Mouse (Mus musculus): ENCODE measurements around the gene Cep78.
A peak's percentile ranks its signal among the peaks of the same experiment; 100 is the strongest.

Cep78 gene

DNA sequence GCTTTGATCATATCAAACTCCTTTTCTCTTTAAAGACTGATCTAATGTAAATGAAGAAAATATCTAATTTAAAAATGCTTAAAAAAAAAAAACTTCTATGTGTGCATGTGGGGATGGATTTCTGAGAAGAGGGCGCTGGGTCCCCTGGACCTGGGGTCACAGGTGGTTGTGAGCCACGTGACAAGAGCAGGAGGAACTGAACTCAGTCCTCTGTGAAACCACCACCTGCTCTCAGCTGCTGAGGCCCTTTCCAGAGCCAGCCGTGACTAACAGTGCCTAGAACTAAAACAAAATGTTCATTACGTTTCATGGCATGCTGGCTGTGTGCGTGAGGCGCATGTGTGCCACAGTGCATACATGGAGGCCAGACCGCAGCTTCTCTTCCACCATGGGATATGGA is 20.3 kb downstream of the Cep78 start:
- DNase-seq: no peak

DNA sequence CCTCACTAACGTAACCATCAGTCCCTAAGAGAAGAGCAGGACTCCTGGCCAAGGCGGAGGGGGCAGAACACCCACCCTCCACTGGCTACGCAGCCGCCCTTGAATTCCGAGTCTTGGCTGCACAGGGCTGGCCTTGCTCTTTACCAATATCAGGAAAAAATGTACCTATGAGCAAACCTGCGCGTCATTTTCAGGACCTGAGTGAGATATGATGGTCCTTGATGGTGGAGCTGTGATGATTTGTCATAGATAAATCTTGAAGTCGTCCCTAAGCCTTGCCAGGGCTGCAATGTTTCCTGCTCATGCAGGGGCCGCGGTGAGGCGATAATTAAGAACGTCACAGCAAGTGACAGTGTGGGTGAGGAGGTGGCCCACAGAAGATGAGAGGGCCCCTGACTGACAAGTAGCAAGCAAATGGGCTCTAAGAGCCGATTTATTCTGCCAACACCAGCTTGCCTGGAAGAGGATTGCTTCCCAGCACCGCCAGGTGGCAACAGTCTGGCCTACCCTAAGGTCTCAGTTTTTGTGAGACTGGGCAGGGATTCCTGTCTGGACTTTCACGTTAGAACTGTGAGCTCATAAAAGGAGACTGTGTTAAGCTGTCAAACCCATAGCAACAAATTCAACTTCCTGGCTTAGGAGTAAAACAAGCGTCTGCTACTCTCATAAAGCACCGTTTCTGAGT is 21.6 kb downstream of the Cep78 start:
- no peak for DNase-seq

DNA sequence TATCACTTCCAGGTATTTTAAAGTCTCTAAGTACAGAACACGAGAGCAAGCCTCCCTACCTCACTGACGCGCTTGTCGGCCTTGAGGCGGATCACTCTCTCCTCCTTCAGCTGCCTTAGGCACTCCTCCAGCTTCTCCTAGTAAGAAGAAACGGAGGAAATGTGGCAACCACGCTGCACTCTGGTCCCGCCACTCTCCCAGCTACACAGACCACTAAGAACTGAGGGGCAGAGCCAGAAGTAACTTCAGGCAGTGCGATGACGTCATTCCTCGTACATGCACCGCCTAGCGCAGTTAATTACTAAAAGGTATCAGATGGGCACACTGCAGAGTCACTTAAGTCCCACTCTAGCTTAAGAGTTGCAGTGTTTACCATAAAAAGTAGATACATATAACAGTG is 22.5 kb downstream of the Cep78 start:
- no peak for DNase-seq

DNA sequence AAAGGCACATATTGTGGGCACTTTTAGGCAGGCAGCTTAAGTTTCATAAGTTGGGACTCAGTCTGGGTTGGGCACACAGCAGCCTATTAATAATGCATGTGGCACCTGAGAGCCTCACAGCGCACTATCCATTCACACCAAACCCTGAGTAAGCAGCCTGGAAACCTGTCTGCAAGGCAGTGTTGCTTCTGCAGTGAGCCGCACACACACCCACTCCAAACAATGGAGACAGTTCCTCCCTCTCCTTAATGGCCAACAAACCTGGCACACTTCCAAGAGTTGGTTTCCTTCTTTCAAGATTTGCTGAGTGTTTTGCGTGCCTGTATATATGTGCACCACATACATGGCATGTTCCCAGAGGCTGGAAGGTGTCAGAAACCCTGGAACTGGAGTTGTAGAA is 34.6 kb downstream of the Cep78 start:
- DNase-seq: no peak

DNA sequence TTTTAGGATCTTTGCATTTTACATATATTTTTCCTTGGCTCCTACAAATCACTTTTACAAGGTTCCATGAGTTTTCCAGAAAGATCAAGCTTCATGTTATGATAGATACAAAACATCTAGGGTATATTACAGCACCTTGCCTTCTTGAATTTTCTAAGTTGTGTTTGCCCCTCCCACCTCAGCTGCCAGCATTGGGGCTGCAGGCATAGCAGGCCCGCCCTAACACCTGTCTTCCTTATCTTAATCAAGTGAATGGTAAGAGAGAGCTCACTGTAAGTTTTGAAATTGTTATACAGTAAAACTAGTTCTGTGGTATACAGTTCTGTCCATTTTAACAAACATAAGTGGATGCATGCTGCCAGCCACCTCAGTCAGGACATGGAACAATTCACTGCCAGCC is 35.9 kb downstream of the Cep78 start:
- no peak for DNase-seq

DNA sequence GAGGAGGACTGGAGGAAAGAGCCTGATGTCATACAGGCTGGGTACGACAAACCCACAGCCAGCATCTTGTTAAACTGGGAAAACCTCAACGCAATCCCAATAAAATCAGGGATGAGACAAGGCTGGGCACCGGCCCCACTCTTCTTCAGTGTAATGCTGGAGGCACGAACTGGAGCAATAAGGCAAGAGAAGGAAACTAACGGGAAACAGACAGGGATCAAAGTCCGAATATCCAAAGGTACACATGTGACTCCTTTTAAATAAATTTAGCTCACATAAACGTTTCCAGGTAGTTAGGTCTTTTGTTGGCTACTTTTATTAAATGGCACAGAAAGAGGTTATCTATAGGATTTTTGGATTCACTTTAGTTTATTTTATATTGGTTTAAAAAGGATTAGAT is 36.4 kb downstream of the Cep78 start:
- no peak for DNase-seq

DNA sequence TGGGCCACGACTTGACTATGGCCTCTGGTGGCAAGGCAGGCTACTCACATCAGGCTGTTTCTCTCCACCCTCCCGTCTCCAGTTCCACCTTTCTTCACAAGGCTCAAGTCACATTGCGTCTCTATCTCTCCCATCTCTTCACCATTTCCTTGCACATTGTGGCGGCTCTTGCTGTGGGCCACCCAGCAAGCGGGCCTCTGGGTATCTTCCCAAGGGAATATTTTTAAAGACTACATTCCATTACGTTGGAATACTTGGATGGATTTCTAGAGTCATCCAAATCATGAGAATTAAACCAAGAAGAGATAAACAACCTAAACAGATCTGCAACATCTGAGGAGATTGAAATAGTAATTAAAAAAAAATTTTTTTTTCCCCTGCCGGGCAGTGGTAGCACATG is 37.6 kb downstream of the Cep78 start, which contains the start of gene Psat1:
Gene Psat1 (minus strand): TSS at position 101 of the 400 bp plus-strand sequence.
- DNase-seq: no peak

DNA sequence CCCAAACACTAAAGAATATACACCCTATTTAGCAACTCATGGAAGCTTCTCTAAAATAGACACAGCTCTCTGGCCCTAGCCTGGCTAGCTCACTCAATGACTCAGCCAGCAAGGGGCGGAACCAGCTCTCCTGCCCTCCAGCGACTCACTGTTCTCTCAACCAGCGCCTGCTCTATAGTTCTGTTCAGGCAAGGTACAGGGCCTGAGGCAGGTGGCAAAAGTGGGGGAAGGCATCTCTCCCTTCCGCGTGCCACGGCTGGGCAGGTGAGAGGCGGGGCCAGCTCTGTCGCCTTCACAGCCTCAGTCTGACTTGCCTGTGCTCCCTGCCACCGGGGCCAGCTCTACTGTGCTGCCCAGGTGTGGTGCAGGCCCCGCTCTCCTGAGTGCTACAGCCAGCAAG is 38.1 kb downstream of the Cep78 start:
- no peak for DNase-seq

DNA sequence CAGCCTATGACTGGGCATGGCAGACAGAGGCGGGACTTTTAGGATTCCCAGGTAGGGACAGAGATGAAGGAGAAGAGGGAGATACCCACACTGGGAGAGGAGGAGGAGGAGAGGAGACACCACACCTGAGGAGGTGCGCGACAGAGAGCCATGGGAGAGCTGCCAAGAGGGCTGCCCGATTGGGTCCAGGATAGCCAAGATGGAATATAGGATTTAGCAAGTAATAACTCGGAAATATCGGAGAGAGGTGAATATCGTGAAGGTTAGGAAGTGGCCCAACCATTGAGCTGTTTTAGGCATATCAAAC is 41.7 kb downstream of the Cep78 start:
- no peak for DNase-seq

DNA sequence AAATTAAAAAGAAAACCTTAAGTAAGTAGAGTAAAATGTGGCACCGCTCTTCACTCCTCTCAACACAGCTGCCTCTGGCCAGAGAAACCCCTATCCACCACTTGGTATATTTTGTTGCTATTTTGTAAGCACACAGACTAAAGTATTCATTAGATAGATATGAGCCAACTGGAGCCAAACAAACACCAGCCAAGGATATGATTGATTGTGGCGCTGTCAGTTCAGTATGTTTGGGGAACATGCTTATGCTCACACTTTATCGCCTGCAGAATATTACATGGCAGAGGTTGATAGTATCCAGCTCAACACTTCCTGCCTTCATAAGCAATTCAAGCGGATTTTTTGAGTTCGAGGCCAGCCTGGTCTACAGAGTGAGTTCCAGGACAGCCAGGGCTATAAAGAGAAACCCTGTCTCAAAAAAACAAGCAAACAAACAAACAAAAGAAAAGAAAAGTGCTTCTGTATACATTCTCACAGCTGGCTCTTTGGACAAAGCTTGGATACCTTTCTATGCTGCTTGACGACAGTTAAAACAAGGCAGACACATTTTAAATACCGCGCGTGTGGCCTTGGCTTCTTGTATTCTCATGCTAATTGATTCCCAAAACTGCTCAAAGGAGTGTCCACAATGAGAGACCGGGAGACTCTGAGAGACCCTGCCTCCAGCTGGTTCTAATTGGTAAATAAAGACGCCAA is 42.2 kb downstream of the Cep78 start:
- no peak for DNase-seq

DNA sequence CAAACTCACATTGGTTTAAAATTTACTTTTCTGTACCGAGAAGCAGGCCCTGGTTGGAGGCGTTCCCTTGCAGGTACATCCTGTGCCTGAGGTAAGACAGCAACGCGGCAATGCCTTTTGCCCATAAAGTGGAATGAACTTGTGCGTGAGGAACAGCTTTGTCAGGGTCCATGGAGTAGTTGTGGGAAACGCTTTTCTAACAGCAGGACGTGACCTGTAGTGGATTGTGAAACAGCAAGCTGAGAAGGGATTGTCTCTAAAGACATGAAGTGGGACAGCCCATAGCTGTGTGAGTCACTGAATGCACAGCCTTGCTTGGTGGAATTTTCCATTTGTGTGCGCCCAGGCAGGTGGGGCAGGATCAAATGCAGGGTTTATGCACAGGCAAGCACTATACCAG is 43.4 kb downstream of the Cep78 start:
- no peak for DNase-seq

DNA sequence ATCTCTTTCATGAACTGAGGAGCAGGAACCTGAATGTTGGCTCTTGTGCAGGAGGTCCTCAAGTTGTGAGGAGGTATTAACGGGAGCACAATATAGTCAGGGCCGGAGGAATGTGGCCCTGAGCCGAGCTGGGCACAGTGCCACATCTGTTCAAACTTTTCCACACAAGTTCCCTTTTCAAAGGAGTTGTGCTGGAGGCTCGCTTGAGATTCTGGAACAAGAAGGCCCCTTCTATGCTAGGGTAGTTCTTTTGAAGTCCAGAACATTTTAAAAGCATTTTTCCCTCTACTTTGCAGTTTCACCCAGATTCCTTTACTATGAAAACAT is 59.1 kb downstream of the Cep78 start:
- no peak for DNase-seq

DNA sequence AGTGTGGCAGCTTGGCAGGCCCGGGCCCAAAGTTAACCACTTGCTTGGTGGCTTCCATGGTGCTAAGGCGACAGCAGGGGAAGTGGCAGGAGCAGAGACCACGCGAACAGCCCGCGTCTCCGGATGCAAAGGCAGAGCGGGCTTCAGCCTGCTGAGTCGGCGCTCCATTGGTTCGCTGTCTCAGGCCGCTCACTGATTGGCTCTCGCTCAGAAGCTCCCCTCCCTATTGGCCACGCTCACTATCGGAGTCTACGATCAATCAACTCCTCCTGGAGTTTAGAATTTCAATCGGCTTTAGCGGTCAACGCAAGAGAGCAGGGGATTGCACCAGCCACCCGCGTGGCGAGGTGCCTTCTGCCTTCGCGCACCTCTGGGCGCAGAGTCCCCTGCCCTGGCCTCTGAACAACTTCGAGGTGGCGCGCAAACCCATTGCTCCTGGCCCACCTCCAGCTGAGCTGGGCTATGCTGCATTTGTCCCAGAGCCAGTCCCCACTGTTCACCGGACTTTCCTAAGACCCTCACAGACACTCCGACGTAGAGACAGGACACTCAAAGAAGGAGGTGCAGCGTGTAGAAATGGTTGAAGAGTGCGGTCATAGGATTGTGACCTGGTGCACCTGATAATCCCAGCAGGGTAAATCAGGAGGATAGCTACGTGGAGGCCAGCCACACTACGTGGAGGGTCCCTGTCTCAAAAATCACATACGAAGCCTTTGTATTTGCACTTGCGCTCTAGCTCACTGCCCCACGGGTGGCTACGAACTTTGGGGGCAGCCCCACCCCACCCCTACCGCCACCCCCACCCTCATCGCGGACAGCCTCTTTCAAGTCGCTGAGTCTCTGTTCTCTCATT is 59.7 kb downstream of the Cep78 start:
- DNase-seq: peak; percentile 85

DNA sequence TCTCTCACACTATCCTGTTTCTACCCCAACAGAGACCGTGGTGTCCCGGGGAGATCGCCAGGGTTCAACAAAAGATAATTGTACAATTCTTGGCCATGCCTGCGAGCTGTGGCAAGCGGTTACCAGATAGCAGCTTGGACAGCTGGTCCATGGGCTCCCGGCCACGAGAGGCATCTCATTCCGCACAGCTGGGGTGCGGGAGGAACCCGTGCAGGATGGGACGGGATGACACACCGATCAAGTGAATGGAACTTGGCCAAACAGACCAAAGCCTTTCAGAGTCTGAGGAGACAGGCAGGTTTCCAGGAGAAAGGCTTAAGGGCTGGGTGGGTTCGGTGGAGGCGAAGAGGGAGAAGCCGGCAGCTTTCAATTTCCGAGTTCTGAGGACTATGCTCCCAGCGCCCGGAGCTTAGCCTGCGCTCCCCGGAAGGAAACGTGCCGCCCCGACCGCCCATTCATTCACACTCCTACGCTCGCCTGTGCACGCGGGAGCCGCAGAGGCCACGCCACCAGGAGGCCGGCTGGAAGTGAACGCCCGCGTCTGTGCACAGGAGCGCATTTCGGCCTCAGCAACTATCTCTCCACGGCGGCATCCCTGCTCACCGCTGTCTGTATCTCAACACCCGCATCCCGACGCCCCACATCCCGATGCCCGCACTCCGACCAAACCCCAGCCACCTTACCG is 60.5 kb downstream of the Cep78 start:
- DNase-seq: peak; percentile 55

DNA sequence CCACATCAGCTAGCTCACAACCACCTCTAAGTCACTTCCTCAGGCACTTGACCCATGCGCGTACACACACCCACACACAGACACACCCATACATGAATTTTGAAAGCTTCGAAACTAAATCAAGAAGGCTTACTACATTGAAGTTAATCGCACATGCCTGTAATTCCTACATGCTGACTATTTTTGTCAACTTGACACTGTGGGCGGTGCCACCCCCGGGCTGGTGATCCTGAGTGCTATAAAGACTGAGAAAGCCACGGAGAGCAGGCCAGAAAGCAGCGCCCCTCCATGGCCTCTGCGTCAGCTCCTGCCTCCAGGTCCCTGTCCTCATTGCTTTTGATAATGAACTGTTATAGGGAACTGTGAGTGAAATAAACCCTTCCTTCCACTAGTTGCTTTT is 61.4 kb downstream of the Cep78 start:
- peak; percentile 15 for DNase-seq

DNA sequence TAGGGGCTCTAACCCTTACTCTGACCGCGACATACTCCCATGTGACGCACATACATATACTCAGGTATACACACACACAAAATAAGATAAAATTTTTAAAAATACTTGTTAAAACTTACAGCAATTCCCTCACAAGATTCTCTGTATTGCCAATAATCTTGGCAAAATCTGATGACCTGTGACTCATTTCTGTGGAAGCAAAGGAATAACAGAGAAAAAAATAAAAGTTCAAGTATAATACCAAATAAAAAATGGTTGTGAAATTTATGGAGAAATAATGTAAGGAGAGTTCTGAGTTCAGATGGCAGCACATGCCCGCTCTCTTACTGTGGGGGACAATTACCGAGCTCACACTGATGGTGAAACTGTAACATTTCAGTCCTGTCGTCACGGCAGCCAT is 65.5 kb downstream of the Cep78 start:
- DNase-seq: no peak

DNA sequence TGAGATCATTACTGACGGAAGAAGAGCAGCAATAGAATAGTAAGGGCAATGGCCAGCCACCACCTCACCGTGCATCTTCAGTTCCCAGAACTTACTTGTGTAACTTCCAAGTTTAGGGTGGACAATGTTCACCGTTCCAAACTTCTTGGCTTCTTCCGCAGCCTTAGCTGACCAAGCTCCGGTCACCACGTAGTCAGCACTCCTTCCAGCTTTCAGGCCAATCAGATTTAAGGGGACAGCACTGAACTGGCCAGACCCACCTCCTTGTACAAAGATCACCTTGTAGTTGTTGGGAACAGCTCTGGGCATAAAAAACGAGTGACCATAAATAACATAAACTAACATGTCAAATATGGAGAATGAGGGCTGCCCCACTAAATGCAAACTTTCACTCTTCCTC is 66.7 kb downstream of the Cep78 start:
- DNase-seq: no peak

DNA sequence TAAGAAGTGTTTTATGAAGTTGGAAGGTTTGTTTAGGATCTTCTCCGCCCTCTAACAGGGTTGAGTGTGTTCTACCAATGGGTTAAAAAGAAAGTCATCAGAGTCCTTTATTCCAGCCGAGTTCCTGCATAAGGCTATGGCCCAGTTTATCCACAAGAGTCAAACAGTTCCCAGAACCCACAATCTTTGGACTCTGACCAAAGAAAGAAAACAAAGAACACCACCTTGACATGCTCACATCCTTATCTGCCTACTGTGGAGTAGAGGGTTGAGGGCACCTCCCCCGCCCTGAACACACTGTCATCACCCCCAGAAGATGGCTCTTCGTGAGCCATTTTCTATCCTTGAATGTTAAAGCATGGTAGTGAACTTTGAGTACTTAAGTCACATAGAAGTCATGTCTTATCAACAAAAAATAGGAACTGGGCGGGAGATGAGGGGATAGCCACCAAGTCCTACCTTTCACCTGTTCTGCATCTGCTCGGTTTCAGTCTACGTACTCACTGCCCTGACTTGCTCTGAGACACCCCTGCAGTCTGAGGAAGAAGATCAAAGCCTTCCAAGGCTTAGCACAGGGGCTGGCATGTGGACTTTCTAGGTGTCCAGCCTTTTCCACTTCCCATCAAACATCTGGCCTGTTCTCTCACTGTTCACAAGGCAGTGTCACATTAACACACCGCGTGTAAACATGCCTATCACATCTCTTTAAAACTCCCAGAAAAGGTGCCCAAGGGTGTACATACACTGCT is 71.4 kb downstream of the Cep78 start:
- no peak for DNase-seq

DNA sequence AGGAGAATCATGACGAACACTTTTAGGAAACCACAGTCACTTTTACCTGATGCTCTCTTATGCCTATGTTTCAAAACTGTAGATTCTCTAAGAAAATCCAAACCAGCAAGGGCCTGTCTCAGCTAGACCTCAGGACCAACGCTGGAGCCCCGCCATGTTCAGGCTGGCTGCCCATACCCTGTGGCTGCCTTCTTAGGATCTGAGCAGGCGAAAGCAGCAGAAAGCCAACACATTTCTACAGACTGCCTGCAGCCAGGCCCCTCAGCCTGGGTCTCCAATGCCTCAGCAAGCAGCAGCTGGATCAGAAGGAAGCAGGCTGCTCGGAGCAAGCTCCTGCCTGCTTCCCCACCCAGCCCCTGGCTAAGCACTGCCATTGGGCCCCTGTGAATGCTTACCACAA is 73.3 kb downstream of the Cep78 start:
- no peak for DNase-seq

DNA sequence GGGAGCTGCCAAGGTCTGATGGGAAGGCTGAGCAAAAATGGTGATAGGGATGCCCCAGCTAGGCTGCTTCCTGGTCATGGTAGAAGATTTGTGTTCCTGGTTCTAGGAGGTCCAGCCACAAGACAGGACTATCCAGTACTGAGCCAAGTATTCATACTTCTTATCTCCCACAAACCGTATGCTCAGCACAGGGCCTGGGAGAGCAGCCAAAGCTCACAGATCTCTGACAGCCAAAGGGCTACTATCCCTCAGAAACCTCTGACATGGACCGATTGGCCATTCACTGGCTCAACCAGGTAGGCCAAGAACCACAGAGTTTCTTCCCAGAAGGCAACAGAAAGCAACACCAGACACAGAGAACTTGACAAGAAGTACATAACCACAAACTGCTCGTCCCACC is 73.8 kb downstream of the Cep78 start:
- no peak for DNase-seq

DNA sequence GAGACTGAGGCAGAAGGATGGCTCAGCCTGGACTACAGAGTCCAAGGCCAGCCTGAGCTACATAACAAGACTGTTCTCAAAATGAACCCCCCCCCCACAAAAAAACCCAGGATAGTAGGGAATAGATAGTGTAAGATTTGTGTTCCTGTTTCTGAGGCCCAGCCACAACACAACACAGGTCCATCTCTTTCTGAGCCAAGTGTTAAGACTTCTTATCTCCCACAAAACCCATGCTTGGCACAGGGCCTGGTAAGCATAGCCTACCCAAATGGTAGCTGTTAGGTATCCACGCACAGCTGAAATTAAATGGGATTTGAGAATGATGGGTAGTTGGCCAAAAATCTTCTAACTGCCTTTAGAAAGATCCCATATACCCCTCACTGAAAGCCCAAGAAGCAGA is 74.3 kb downstream of the Cep78 start:
- DNase-seq: no peak

DNA sequence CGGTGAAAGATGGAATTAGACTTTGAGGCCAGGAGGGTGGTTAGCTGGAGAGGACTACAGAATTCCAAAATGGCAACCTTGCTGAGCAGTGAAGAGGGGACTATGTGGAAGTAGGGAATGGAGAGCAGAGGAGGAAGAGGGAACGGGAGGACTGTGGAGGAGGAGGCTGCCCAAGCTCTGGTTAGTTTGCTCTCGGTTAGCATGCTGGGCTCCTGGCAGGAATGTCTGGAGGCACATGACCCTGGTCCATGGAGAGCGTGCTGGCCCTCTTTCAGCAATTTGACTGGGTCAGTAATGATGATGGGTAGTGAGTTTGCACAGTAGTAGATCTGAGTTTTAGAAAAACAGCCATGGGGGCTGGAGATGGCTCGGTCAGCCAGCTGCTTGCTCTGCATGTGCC is 76.8 kb downstream of the Cep78 start:
- no peak for DNase-seq
